Mouse (Mus musculus): Measurements from ENCODE around the gene Fhit.

The Fhit gene

GRCm38 (mm10) chr14:10316764-10317163 lies 845.1 kb downstream of the Fhit start:
- DNase-seq = no peak

- DNase-seq = no peak
These were observed 849.6 kb downstream of the Fhit start for GRCm38 (mm10) chr14:10312190-10312589.

GRCm38 (mm10) chr14:10305286-10305685 lies 856.5 kb downstream of the Fhit start:
- DNase-seq = no peak

GRCm38 (mm10) chr14:10301497-10301896 lies 860.3 kb downstream of the Fhit start:
- DNase-seq = no peak

- DNase-seq = no peak
These were observed 860.9 kb downstream of the Fhit start for GRCm38 (mm10) chr14:10300914-10301313.

GRCm38 (mm10) chr14:10299030-10299429 lies 862.8 kb downstream of the Fhit start:
- no peak for DNase-seq

GRCm38 (mm10) chr14:10289043-10289442 lies 872.8 kb downstream of the Fhit start:
- DNase-seq = no peak

- DNase-seq = no peak
These were observed 875.8 kb downstream of the Fhit start for GRCm38 (mm10) chr14:10286027-10286426.

- no peak for DNase-seq
These were observed 933.1 kb downstream of the Fhit start for GRCm38 (mm10) chr14:10228708-10229107.

- DNase-seq = no peak
These were observed 940.0 kb downstream of the Fhit start for GRCm38 (mm10) chr14:10221847-10222246.

- no peak for DNase-seq
These were observed 948.6 kb downstream of the Fhit start for GRCm38 (mm10) chr14:10213216-10213615.

- no peak for DNase-seq
These were observed 950.7 kb downstream of the Fhit start for GRCm38 (mm10) chr14:10211184-10211583.

GRCm38 (mm10) chr14:10209007-10209406 lies 952.8 kb downstream of the Fhit start:
- no peak for DNase-seq

- no peak for DNase-seq
These were observed 956.1 kb downstream of the Fhit start for GRCm38 (mm10) chr14:10205699-10206098.

GRCm38 (mm10) chr14:10205290-10205689 lies 956.5 kb downstream of the Fhit start:
- no peak for DNase-seq

GRCm38 (mm10) chr14:10194130-10194529 lies 967.7 kb downstream of the Fhit start:
- DNase-seq = no peak

GRCm38 (mm10) chr14:10171761-10172160 lies 990.1 kb downstream of the Fhit start:
- no peak for DNase-seq

GRCm38 (mm10) chr14:10166641-10167429 lies 995.0 kb downstream of the Fhit start:
- no peak for DNase-seq

- no peak for DNase-seq
These were observed 1012.0 kb downstream of the Fhit start for GRCm38 (mm10) chr14:10149872-10150271.

GRCm38 (mm10) chr14:10139311-10139710 lies 1022.5 kb downstream of the Fhit start:
- no peak for DNase-seq

GRCm38 (mm10) chr14:10133873-10134272 lies 1028.0 kb downstream of the Fhit start:
- no peak for DNase-seq

GRCm38 (mm10) chr14:10129675-10130074 lies 1032.2 kb downstream of the Fhit start:
- no peak for DNase-seq

- no peak for DNase-seq
These were observed 1032.7 kb downstream of the Fhit start for GRCm38 (mm10) chr14:10129088-10129487.

- no peak for DNase-seq
These were observed 1035.3 kb downstream of the Fhit start for GRCm38 (mm10) chr14:10126536-10126935.

- DNase-seq = no peak
These were observed 1039.7 kb downstream of the Fhit start for GRCm38 (mm10) chr14:10122176-10122575.
